Mouse (Mus musculus) forebrain, embryonic 16.5 days (tissue): Measurements from ENCODE around the gene Olfr1441. TPM values are rescaled to one million over a fixed set of nuclear protein-coding genes. Genes with fewer than 3 reads are reported as not detected.

Experiments used
- ATAC-seq: fragments of 200-750 bp; cut with Nextera tagmentation; 2 replicates; pipeline ENCODE4 v1.8.0; 2017; ENCODE audit warnings: mild to moderate bottlenecking, moderate library complexity
- H3K27ac ChIP-seq: fragments of 300-500 bp; sonication (generic); 2 replicates; pipeline ENCODE4 v1.5.1; 2014; ENCODE audit warnings: low read length, control low read depth
- H3K27me3 ChIP-seq: fragments of 300-500 bp; sonication (generic); replicated peaks from 2 replicates; pipeline ENCODE4 v1.6.1; 2014; ENCODE audit warnings: low read length; ENCODE audit not compliant: control insufficient read depth, insufficient read depth
- H3K36me3 ChIP-seq: fragments of 300-500 bp; sonication (generic); 2 replicates; pipeline ENCODE4 v1.6.1; 2014; ENCODE audit not compliant: control insufficient read depth, insufficient read depth
- H3K4me1 ChIP-seq: fragments of 300-500 bp; sonication (generic); replicated peaks from 2 replicates; pipeline ENCODE4 v1.6.1; 2014; ENCODE audit warnings: low read length; ENCODE audit not compliant: control insufficient read depth, insufficient read depth
- H3K4me2 ChIP-seq: fragments of 300-500 bp; sonication (generic); 2 replicates; pipeline ENCODE4 v1.6.1; 2014; ENCODE audit warnings: mild to moderate bottlenecking, low read length, control low read depth
- H3K4me3 ChIP-seq: fragments of 300-500 bp; sonication (generic); replicated peaks from 2 replicates; pipeline ENCODE4 v1.5.1; 2014; ENCODE audit warnings: mild to moderate bottlenecking, low read length, control low read depth
- H3K9ac ChIP-seq: fragments of 300-500 bp; sonication (generic); replicated peaks from 2 replicates; pipeline ENCODE4 v1.6.1; 2014; ENCODE audit warnings: low read depth, low read length, control low read depth
- H3K9me3 ChIP-seq: fragments of 300-500 bp; sonication (generic); 2 replicates; pipeline ENCODE4 v1.6.1; 2016; ENCODE audit warnings: low read length; ENCODE audit not compliant: control insufficient read depth
- WGBS: fragments of 180-500 bp; shearing (Covaris S2); extraction: QIAGEN DNeasy Blood & Tissue Kit; methylation state at CpG from one replicate; pipeline ENCODE4 v1.1.7; 2014; 5-methylcytosine and 5-hydroxymethylcytosine counted together
- polyA plus RNA-seq: library from polyadenylated mRNA; unstranded; fragments of >200 nt; fragmentation: Nextera tagmentation; extraction: Ambion mirVana; gene quantifications from 2 replicates; pipeline ENCODE4 v1.2.1, GENCODE M21; 2015

Gene Olfr1441
- polyA plus RNA-seq, 1 experiment from 2014 or later = not detected

- H3K9me3 ChIP-seq = no peaks in the 10 kb centered on the region
- no peaks in the 10 kb centered on the region for H3K27me3 ChIP-seq
- no peak overlapping the region for H3K9ac ChIP-seq
- ATAC-seq = peak; percentile 69
- no peak overlapping the region for H3K27ac ChIP-seq
- WGBS = 2% methylated on average over 2 of the region's 2 CpGs
- no peak overlapping the region for H3K4me2 ChIP-seq
- H3K4me3 ChIP-seq = no peak overlapping the region
- H3K36me3 ChIP-seq = no peaks in the 10 kb centered on the region
- no peaks in the 10 kb centered on the region for H3K4me1 ChIP-seq
Observed at GRCm38 (mm10) chr19:12433033-12433432, 15.8 kb downstream of the Olfr1441 start.

- H3K9ac ChIP-seq = no peak overlapping the region
- H3K4me2 ChIP-seq = no peak overlapping the region
- no peaks in the 10 kb centered on the region for H3K27me3 ChIP-seq
- no peaks in the 10 kb centered on the region for H3K36me3 ChIP-seq
- WGBS = 94% methylated on average over 4 of the region's 4 CpGs
- no peak overlapping the region for H3K4me3 ChIP-seq
- no peaks in the 10 kb centered on the region for H3K9me3 ChIP-seq
- H3K27ac ChIP-seq = no peak overlapping the region
- H3K4me1 ChIP-seq = no peaks in the 10 kb centered on the region
- ATAC-seq = no peak
Observed at GRCm38 (mm10) chr19:12435011-12435416, 17.8 kb downstream of the Olfr1441 start.

GRCm38 (mm10) chr19:12435750-12436524 is 18.7 kb downstream of the Olfr1441 start:
- no peak overlapping the region for H3K9ac ChIP-seq
- ATAC-seq = no peak

GRCm38 (mm10) chr19:12439581-12439980 is 22.3 kb downstream of the Olfr1441 start:
- H3K4me3 ChIP-seq = no peak overlapping the region
- ATAC-seq = no peak

More at GRCm38 (mm10) chr19:12435750-12436524, 18.7 kb downstream of the Olfr1441 start:
- Histone ChIP-seq H3K4me3 (no peak overlapping the region), H3K4me1 (no peaks in the 10 kb centered on the region), H3K27me3 (no peaks in the 10 kb centered on the region), H3K4me2 (no peak overlapping the region), H3K27ac (no peak overlapping the region), H3K9me3 (no peaks in the 10 kb centered on the region), H3K36me3 (no peaks in the 10 kb centered on the region)
- WGBS = 84% methylated on average over 4 of the region's 4 CpGs

GRCm38 (mm10) chr19:12440103-12440725 is 23.0 kb downstream of the Olfr1441 start:
- H3K27ac ChIP-seq = no peak overlapping the region
- H3K36me3 ChIP-seq = no peaks in the 10 kb centered on the region
- no peaks in the 10 kb centered on the region for H3K27me3 ChIP-seq
- no peak overlapping the region for H3K4me3 ChIP-seq
- no peaks in the 10 kb centered on the region for H3K4me1 ChIP-seq
- ATAC-seq = no peak
- H3K9me3 ChIP-seq = no peaks in the 10 kb centered on the region
- H3K9ac ChIP-seq = no peak overlapping the region
- 68% methylated on average over 5 of the region's 5 CpGs for WGBS
- no peak overlapping the region for H3K4me2 ChIP-seq

More at GRCm38 (mm10) chr19:12439581-12439980, 22.3 kb downstream of the Olfr1441 start:
- Histone ChIP-seq H3K36me3 (no peaks in the 10 kb centered on the region), H3K27ac (no peak overlapping the region), H3K9ac (no peak overlapping the region), H3K27me3 (no peaks in the 10 kb centered on the region), H3K4me1 (no peaks in the 10 kb centered on the region), H3K4me2 (no peak overlapping the region), H3K9me3 (no peaks in the 10 kb centered on the region)
- 50% methylated on average over 1 of the region's 1 CpGs for WGBS

- Histone ChIP-seq H3K4me1 (no peaks in the 10 kb centered on the region), H3K9ac (no peak overlapping the region), H3K36me3 (no peaks in the 10 kb centered on the region), H3K27ac (no peak overlapping the region), H3K27me3 (no peaks in the 10 kb centered on the region), H3K4me3 (no peak overlapping the region), H3K4me2 (no peak overlapping the region), H3K9me3 (no peaks in the 10 kb centered on the region)
- 84% methylated on average over 4 of the region's 4 CpGs for WGBS
- no peak for ATAC-seq
Observed at GRCm38 (mm10) chr19:12442560-12442959, 25.3 kb downstream of the Olfr1441 start.

- WGBS = 91% methylated on average over 3 of the region's 3 CpGs
- no peak overlapping the region for H3K27ac ChIP-seq
- H3K36me3 ChIP-seq = no peaks in the 10 kb centered on the region
- no peaks in the 10 kb centered on the region for H3K9me3 ChIP-seq
- H3K27me3 ChIP-seq = no peaks in the 10 kb centered on the region
- no peaks in the 10 kb centered on the region for H3K4me1 ChIP-seq
- H3K4me3 ChIP-seq = no peak overlapping the region
- H3K4me2 ChIP-seq = no peak overlapping the region
- H3K9ac ChIP-seq = no peak overlapping the region
- ATAC-seq = no peak
Observed at GRCm38 (mm10) chr19:12445014-12445413, 27.8 kb downstream of the Olfr1441 start.

- Histone ChIP-seq H3K36me3 (no peaks in the 10 kb centered on the region), H3K9me3 (no peaks in the 10 kb centered on the region), H3K4me3 (no peak overlapping the region), H3K27ac (no peak overlapping the region), H3K9ac (no peak overlapping the region), H3K4me2 (no peak overlapping the region), H3K4me1 (no peaks in the 10 kb centered on the region), H3K27me3 (no peaks in the 10 kb centered on the region)
- 81% methylated on average over 12 of the region's 12 CpGs for WGBS
- no peak for ATAC-seq
Observed at GRCm38 (mm10) chr19:12457401-12458066, 40.3 kb downstream of the Olfr1441 start.

- H3K4me3 ChIP-seq = no peak overlapping the region
- no peak overlapping the region for H3K4me2 ChIP-seq
- ATAC-seq = no peak
- no peaks in the 10 kb centered on the region for H3K36me3 ChIP-seq
- H3K9ac ChIP-seq = no peak overlapping the region
- 81% methylated on average over 4 of the region's 4 CpGs for WGBS
- H3K4me1 ChIP-seq = no peaks in the 10 kb centered on the region
- H3K9me3 ChIP-seq = no peaks in the 10 kb centered on the region
- no peak overlapping the region for H3K27ac ChIP-seq
- no peaks in the 10 kb centered on the region for H3K27me3 ChIP-seq
Observed at GRCm38 (mm10) chr19:12459516-12459915, 42.3 kb downstream of the Olfr1441 start.
